Comparison of ENCODE assay signal across 8 mouse cellular contexts in the genomic region with DNA sequence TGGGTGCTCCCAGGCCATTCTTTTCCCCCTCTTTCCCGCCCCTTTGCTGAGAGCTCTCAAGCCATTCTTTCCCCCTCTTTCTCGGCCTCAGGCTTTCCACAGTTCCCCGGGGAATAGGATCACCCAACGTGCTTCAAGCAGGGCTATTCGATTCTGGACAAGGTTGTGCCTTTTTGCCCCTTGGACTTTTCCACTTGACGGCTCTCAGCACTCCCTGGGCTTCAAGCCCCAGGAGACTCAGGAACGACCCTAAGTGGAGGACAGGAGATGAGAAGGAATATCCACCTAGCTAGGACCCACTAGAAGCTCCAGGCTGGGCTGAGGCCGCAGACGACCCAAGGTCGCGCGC. TPM values are rescaled to one million over a fixed set of nuclear protein-coding genes. Genes with fewer than 3 reads are reported as not detected.
DNase-seq lines count a peak whose midpoint lies in the region; ATAC-seq lines count a peak whose summit lies in the region.

No protein-coding gene starts in this region.

- WGBS in kidney, embryonic 15.5 days: 0% methylated on average over 12 of the region's 12 CpGs
- WGBS in hindbrain, embryonic 11.5 days: 3% methylated on average over 12 of the region's 12 CpGs

- no peaks in the 10 kb centered on the region for H3K9me3 ChIP-seq in kidney, embryonic 15.5 days (replicated peaks)
- no peaks in the 10 kb centered on the region for H3K9me3 ChIP-seq in hindbrain, embryonic 11.5 days (ENCODE audit: control insufficient read depth, low read length)

- DNase-seq in kidney, postnatal 14 days: no peak
- DNase-seq in brain, adult 2 months (ENCODE audit: low read depth, low spot score): peak; percentile 11
- DNase-seq in hindbrain, embryonic 11.5 days (ENCODE audit: low spot score): no peak
- peak; percentile 37 for DNase-seq in mesoderm, embryonic 11.5 days (ENCODE audit: low read depth, low spot score)
- no peak for DNase-seq in right cerebral cortex, adult 18-20 months
- no peak for DNase-seq in layer of hippocampus, postnatal 10 days (ENCODE audit: low spot score in 2 of 2)
- DNase-seq in cerebellum, adult 9-11 months: no peak

- peaks cover 31% of the 10 kb centered on the region for H3K36me3 ChIP-seq in kidney, embryonic 15.5 days
- H3K36me3 ChIP-seq in hindbrain, embryonic 11.5 days (ENCODE audit: control insufficient read depth, insufficient read depth, low read length): no peaks in the 10 kb centered on the region

- peak overlapping the region; percentile 94 for H3K9ac ChIP-seq in kidney, embryonic 15.5 days
- H3K9ac ChIP-seq in hindbrain, embryonic 11.5 days (ENCODE audit: low read depth, low read length): peak overlapping the region; percentile 97

- peak overlapping the region; percentile 79 for H3K4me3 ChIP-seq in kidney, embryonic 15.5 days (replicated peaks)
- H3K4me3 ChIP-seq in hindbrain, embryonic 11.5 days (ENCODE audit: low read depth, low read length): peak overlapping the region; percentile 80

- H3K27ac ChIP-seq in kidney, embryonic 15.5 days: peak overlapping the region; percentile 100
- peak overlapping the region; percentile 94 for H3K27ac ChIP-seq in hindbrain, embryonic 11.5 days (ENCODE audit: low read depth, low read length)

- H3K4me2 ChIP-seq in kidney, embryonic 15.5 days: peak overlapping the region; percentile 87
- peak overlapping the region; percentile 84 for H3K4me2 ChIP-seq in hindbrain, embryonic 11.5 days (replicated peaks; ENCODE audit: low read depth, low read length)

- H3K27me3 ChIP-seq in kidney, embryonic 15.5 days: no peaks in the 10 kb centered on the region
- H3K27me3 ChIP-seq in hindbrain, embryonic 11.5 days (ENCODE audit: control insufficient read depth, insufficient read depth, low read length): no peaks in the 10 kb centered on the region

- H3K4me1 ChIP-seq in kidney, embryonic 15.5 days: peaks cover 49% of the 10 kb centered on the region
- H3K4me1 ChIP-seq in hindbrain, embryonic 11.5 days (replicated peaks; ENCODE audit: control insufficient read depth, insufficient read depth, low read length): no peaks in the 10 kb centered on the region; the same call in 1 of the 2 replicates

- ATAC-seq in kidney, embryonic 15.5 days (replicated peaks; ENCODE audit: low FRiP score): no peak
- ATAC-seq in hindbrain, embryonic 11.5 days (ENCODE audit: low FRiP score): no peak

RNA-seq across cellular contexts. Expression of gene Snrpd3, which starts 0.7 kb away (rescaled TPM):
- polyA plus RNA-seq in kidney, embryonic 15.5 days (2015; fragmentation: Nextera tagmentation; extraction: Ambion mirVana): 175 and 183 TPM in 2 replicates
- 180 and 205 TPM in 2 replicates for polyA plus RNA-seq in hindbrain, embryonic 11.5 days (2014; fragmentation: Nextera tagmentation; extraction: Ambion mirVana)
- total RNA-seq in layer of hippocampus, postnatal 10 days (2021): 100 to 1,000 TPM in 1 of 2 experiments, 10 to 100 TPM in 1; 98.1 to 109 TPM

RNA-seq across cellular contexts. Expression of gene Gucd1, which starts 1.1 kb away (rescaled TPM):
- 44.2 and 46.0 TPM in 2 replicates for polyA plus RNA-seq in kidney, embryonic 15.5 days (2015; fragmentation: Nextera tagmentation; extraction: Ambion mirVana)
- 26.7 and 29.8 TPM in 2 replicates for polyA plus RNA-seq in hindbrain, embryonic 11.5 days (2014; fragmentation: Nextera tagmentation; extraction: Ambion mirVana)
- 10 to 100 TPM; 19.4 to 23.7 TPM for total RNA-seq in layer of hippocampus, postnatal 10 days (2021)

RNA-seq across cellular contexts. Expression of gene Lrrc75b, which starts 43.4 kb away (rescaled TPM):
- 3.0 and 3.1 TPM in 2 replicates for polyA plus RNA-seq in kidney, embryonic 15.5 days (2015; fragmentation: Nextera tagmentation; extraction: Ambion mirVana)
- 4.8 and 6.2 TPM in 2 replicates for polyA plus RNA-seq in hindbrain, embryonic 11.5 days (2014; fragmentation: Nextera tagmentation; extraction: Ambion mirVana)
- total RNA-seq in layer of hippocampus, postnatal 10 days (2021): 10 to 100 TPM; 24.0 to 24.7 TPM

RNA-seq across cellular contexts. Expression of gene Ggt1, which starts 44.7 kb away (rescaled TPM):
- polyA plus RNA-seq in kidney, embryonic 15.5 days (2015; fragmentation: Nextera tagmentation; extraction: Ambion mirVana): 128 and 137 TPM in 2 replicates
- polyA plus RNA-seq in hindbrain, embryonic 11.5 days (2014; fragmentation: Nextera tagmentation; extraction: Ambion mirVana): 1.7 and 2.2 TPM in 2 replicates
- 1 to 10 TPM; 2.7 to 3.7 TPM for total RNA-seq in layer of hippocampus, postnatal 10 days (2021)

Comparison
In these comparisons a context has a peak if more than half of its experiments do, and no peak if none do; other contexts are left out.
1. DNase-seq: peak in brain, adult 2 months (single experiment) and mesoderm, embryonic 11.5 days (single experiment); none in kidney, postnatal 14 days (single experiment), hindbrain, embryonic 11.5 days (single experiment), right cerebral cortex, adult 18-20 months (single experiment), layer of hippocampus, postnatal 10 days (0 of 2) and cerebellum, adult 9-11 months (single experiment).